In the genomic region with DNA sequence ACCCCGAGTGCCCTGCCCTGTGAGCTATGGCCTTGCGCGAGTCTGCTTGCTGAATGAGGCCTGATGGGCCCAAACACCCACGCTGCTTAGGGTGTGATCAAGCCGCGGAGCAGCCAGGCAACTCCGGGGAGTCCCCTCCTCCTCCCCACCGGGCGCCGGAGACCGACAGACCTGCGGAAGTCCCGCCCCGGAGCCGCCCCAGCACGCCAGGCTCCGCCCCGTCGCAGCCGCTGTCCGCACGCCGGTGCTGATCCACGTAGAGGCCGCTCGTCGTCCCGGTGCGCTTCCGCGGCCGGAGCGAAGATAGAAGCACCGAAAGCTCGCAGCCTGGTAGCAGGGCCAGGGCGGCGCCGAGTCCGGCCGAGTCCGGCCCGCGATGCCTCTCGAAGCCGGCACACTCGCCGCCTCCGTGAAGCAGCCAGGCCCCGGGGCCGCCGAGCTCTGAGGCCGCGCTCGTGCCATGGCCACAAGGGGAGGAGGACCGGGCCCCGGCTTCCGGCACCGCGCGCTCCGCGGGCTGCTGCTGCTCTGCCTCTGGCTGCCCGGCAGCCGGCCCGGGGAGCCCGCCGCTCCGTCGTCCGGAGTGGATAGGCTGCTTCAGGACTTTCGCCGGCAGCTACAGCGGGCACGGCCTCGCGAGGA, we compare ENCODE assay signal across 8 mouse cellular contexts. TPM values are rescaled to one million over a fixed set of nuclear protein-coding genes. Genes with fewer than 3 reads are reported as not detected.
DNase-seq lines count a peak whose midpoint lies in the region; ATAC-seq lines count a peak whose summit lies in the region.

A gene (plus strand): TSS at position 209 of the 642 bp plus-strand sequence.

- H3K4me1 ChIP-seq in hindbrain, embryonic 12.5 days = peaks cover 15% of the 10 kb centered on the region

- H3K4me3 ChIP-seq in hindbrain, embryonic 12.5 days = peak within 1 kb of the TSS; percentile 75

- no peaks in the 10 kb centered on the region for H3K36me3 ChIP-seq in hindbrain, embryonic 12.5 days

- peak within 1 kb of the TSS; percentile 100 for H3K4me2 ChIP-seq in hindbrain, embryonic 12.5 days (replicated peaks)

- peak; percentile 96 for ATAC-seq in hindbrain, embryonic 12.5 days (ENCODE audit: low FRiP score)

- DNase-seq in NIH3T3 (ENCODE audit: low read depth) = peak; percentile 97
- DNase-seq in cerebellum, postnatal 10 days = peak; percentile 89 to 93
- peak; percentile 67 to 83 for DNase-seq in frontal cortex, postnatal 10 days (ENCODE audit: low spot score in 2 of 2)
- peak; percentile 85 to 88 for DNase-seq in layer of hippocampus, postnatal 25 days (ENCODE audit: extremely low spot score in 1 of 2, low spot score in 1 of 2)
- DNase-seq in lung, postnatal 25 days (ENCODE audit: low spot score) = peak; percentile 92
- peak; percentile 87 for DNase-seq in retina, embryonic 14.5 days (ENCODE audit: low spot score)
- peak; percentile 97 for DNase-seq in thymus, postnatal 4 days

- under 1% methylated on average over 73 of the region's 76 CpGs for WGBS in hindbrain, embryonic 12.5 days

- H3K9me3 ChIP-seq in hindbrain, embryonic 12.5 days (replicated peaks) = no peaks in the 10 kb centered on the region

- peak within 1 kb of the TSS; percentile 69 for H3K9ac ChIP-seq in hindbrain, embryonic 12.5 days

- peaks cover 5% of the 10 kb centered on the region; the same call in 1 of the 2 replicates for H3K27me3 ChIP-seq in hindbrain, embryonic 12.5 days

- peak within 1 kb of the TSS; percentile 88 for H3K27ac ChIP-seq in hindbrain, embryonic 12.5 days

RNA-seq across cellular contexts. Expression of the gene that starts here (rescaled TPM):
- 17.7 and 19.3 TPM in 2 replicates for polyA plus RNA-seq in hindbrain, embryonic 12.5 days (2016; fragmentation: Nextera tagmentation; extraction: Ambion mirVana)
- 100 to 1,000 TPM; 190 to 207 TPM for total RNA-seq in layer of hippocampus, postnatal 25 days (2021)

Comparison
In these comparisons a context has a peak if more than half of its experiments do, and no peak if none do; other contexts are left out.
1. Peak in every context shown above with its lines: DNase-seq, ATAC-seq, H3K4me3 ChIP-seq and H3K27ac ChIP-seq.